Comparison of ENCODE assay signal across 13 mouse cellular contexts in genomic region chr7:55877721-55878120, GRCm38 (mm10). TPM values are rescaled to one million over a fixed set of nuclear protein-coding genes. Genes with fewer than 3 reads are reported as not detected.
DNase-seq lines count a peak whose midpoint lies in the region; ATAC-seq and TF ChIP-seq lines count a peak whose summit lies in the region.
"Had no signal": no experiment of that assay in that cellular context is flagged by ENCODE, and none has a peak within 500 bp of the region (broad histone marks: within the 10 kb centered on the region; RNA-seq: fewer than 3 reads in every experiment).

No protein-coding gene starts in this region.

- no peak overlapping the region for H3K9ac ChIP-seq in heart, embryonic 13.5 days
- H3K9ac ChIP-seq in lung, embryonic 14.5 days: no peak overlapping the region
- H3K9ac ChIP-seq: limb, embryonic 13.5 days had no signal

- ATAC-seq in heart, embryonic 13.5 days (ENCODE audit: extremely low read depth, insufficient number of reproducible peaks, low FRiP score, low TSS enrichment): 0 out of 2 replicates have a peak, but pooled peaks have one; percentile 54
- ATAC-seq in lung, embryonic 14.5 days (ENCODE audit: insufficient read depth): no peak
- ATAC-seq: hindbrain, embryonic 16.5 days had no signal

- WGBS in heart, embryonic 13.5 days: 63% methylated on average over 10 of the region's 10 CpGs
- 78% methylated on average over 10 of the region's 10 CpGs for WGBS in lung, embryonic 14.5 days
- 92% methylated on average over 10 of the region's 10 CpGs for WGBS in embryonic facial prominence, embryonic 10.5 days

- no peak overlapping the region for H3K4me2 ChIP-seq in heart, embryonic 13.5 days
- H3K4me2 ChIP-seq in lung, embryonic 14.5 days: no peak overlapping the region
- H3K4me2 ChIP-seq: limb, embryonic 13.5 days had no signal

- no peak overlapping the region for H3K4me3 ChIP-seq in heart, embryonic 13.5 days
- no peak overlapping the region for H3K4me3 ChIP-seq in lung, embryonic 14.5 days (ENCODE audit: low read depth, low read length)
- no peak overlapping the region for H3K4me3 ChIP-seq in embryonic facial prominence, embryonic 10.5 days
- H3K4me3 ChIP-seq: limb, embryonic 13.5 days had no signal

- H3K4me1 ChIP-seq in heart, embryonic 13.5 days: 0 out of 2 replicates have a peak, but pooled peaks cover 7% of the 10 kb centered on the region
- no peaks in the 10 kb centered on the region for H3K4me1 ChIP-seq in lung, embryonic 14.5 days (ENCODE audit: insufficient read depth)
- no peaks in the 10 kb centered on the region for H3K4me1 ChIP-seq in embryonic facial prominence, embryonic 10.5 days
- H3K4me1 ChIP-seq: limb, embryonic 13.5 days had no signal

- DNase-seq in urinary bladder, postnatal 36 days (ENCODE audit: low spot score in 2 of 2): peak; percentile 18 to 50
- no peak for DNase-seq in urinary bladder, postnatal 25 days (ENCODE audit: low spot score)
- peak; percentile 9 for DNase-seq in lung, embryonic 14.5 days
- no peak for DNase-seq in retina, postnatal 1 day
- DNase-seq in thymus, adult 18-20 months: no peak
- no peak for DNase-seq in layer of hippocampus, adult 8-10 months (ENCODE audit: low spot score in 2 of 2)
- no peak for DNase-seq in embryonic facial prominence, embryonic 10.5 days (ENCODE audit: low spot score)
- DNase-seq: cerebellum, postnatal 10 days; layer of hippocampus, adult 9-11 months; thymus, postnatal 36 days had no signal

- no peaks in the 10 kb centered on the region for H3K9me3 ChIP-seq in heart, embryonic 13.5 days
- H3K9me3 ChIP-seq in lung, embryonic 14.5 days (ENCODE audit: low read depth, low read length): no peaks in the 10 kb centered on the region
- no peaks in the 10 kb centered on the region for H3K9me3 ChIP-seq in embryonic facial prominence, embryonic 10.5 days
- H3K9me3 ChIP-seq: limb, embryonic 13.5 days had no signal

- no peaks in the 10 kb centered on the region for H3K27me3 ChIP-seq in heart, embryonic 13.5 days (replicated peaks)
- H3K27me3 ChIP-seq in lung, embryonic 14.5 days (ENCODE audit: insufficient read depth, low read length): no peaks in the 10 kb centered on the region
- H3K27me3 ChIP-seq in embryonic facial prominence, embryonic 10.5 days (replicated peaks; ENCODE audit: low read depth, poor library complexity, severe bottlenecking): no peaks in the 10 kb centered on the region
- H3K27me3 ChIP-seq: limb, embryonic 13.5 days had no signal

- no peak for TF ChIP-seq CTCF in lung, embryonic 14.5 days (IDR thresholded peaks at IDR 0.05; ENCODE audit: low read depth)

- peaks cover 99% of the 10 kb centered on the region for H3K36me3 ChIP-seq in heart, embryonic 13.5 days
- peaks cover 87% of the 10 kb centered on the region for H3K36me3 ChIP-seq in lung, embryonic 14.5 days (ENCODE audit: insufficient read depth)
- peaks cover 98% of the 10 kb centered on the region for H3K36me3 ChIP-seq in embryonic facial prominence, embryonic 10.5 days (replicated peaks)

- H3K27ac ChIP-seq in heart, embryonic 13.5 days (replicated peaks): peak overlapping the region; percentile 40; the same call in 1 of the 2 replicates
- no peak overlapping the region for H3K27ac ChIP-seq in lung, embryonic 14.5 days (ENCODE audit: low read depth)
- no peak overlapping the region for H3K27ac ChIP-seq in embryonic facial prominence, embryonic 10.5 days (replicated peaks)
- H3K27ac ChIP-seq: limb, embryonic 13.5 days had no signal

RNA-seq across cellular contexts. Expression of gene Cyfip1, which starts 36.2 kb away (rescaled TPM):
- 50.3 and 51.6 TPM in 2 replicates for polyA plus RNA-seq in heart, embryonic 13.5 days (2015; fragmentation: Nextera tagmentation; extraction: Ambion mirVana)
- polyA plus RNA-seq in lung, embryonic 14.5 days (2014; fragmentation: Nextera tagmentation; extraction: Ambion mirVana): 129 and 138 TPM in 2 replicates
- total RNA-seq in layer of hippocampus, adult 8-10 months (2022): 100 to 1,000 TPM; 105 to 146 (median 123) TPM
- 110 and 111 TPM in 2 replicates for polyA plus RNA-seq in embryonic facial prominence, embryonic 10.5 days (2016; fragmentation: Nextera tagmentation; extraction: Ambion mirVana)

Comparison
In these comparisons a context has a peak if more than half of its experiments do, and no peak if none do; other contexts are left out.
1. DNase-seq: peak in urinary bladder, postnatal 36 days (2 of 2) and lung, embryonic 14.5 days (single experiment); none in urinary bladder, postnatal 25 days (single experiment), retina, postnatal 1 day (single experiment), thymus, adult 18-20 months (0 of 2), layer of hippocampus, adult 8-10 months (0 of 2) and embryonic facial prominence, embryonic 10.5 days (single experiment).